Mouse (Mus musculus) ovary, adult 18-20 months (tissue): ENCODE results near the gene Zfp536.

Source experiments
- DNase-seq: peaks from one replicate; pipeline ENCODE4 v3.0.0; 2022; ENCODE audit warnings: low spot score, mixed read lengths

Gene Zfp536

DNA sequence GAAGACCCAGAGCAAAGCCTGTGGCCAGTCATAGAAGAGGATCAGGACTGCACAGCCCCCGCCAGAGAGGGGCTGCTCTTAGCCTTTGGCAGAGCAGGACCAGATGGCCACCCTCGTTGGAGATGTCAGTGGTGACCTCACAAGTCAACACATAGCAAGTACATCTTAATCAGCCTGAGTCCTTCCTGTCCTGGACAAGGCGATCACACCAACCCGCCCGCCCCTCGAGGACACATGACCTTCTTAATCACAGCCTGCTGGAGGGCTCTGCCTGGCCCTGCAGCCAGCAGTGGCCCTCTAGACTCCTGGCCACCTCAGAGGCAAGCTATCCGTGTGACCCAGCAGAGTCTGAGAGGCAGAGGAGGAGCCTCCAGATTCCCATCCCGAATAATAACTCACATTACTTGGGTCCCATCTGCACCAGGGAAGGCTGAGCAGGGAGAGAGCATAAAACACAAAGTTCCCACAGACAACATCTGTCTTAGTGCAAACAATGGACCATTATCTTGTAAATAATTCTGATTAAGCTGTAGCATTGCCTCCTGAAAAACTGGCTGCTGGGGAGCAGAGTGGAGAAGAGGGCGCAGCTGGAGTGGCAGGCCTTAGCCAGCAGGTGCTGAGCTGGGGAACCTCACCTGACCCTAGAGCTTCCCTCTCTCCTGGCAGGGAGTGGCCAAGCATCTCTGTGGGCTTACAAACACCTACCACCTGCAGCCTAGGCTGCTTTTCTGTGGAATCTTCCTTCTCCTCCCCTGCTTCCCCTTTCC lies 306.8 kb downstream of the Zfp536 start:
- DNase-seq = no peak

DNA sequence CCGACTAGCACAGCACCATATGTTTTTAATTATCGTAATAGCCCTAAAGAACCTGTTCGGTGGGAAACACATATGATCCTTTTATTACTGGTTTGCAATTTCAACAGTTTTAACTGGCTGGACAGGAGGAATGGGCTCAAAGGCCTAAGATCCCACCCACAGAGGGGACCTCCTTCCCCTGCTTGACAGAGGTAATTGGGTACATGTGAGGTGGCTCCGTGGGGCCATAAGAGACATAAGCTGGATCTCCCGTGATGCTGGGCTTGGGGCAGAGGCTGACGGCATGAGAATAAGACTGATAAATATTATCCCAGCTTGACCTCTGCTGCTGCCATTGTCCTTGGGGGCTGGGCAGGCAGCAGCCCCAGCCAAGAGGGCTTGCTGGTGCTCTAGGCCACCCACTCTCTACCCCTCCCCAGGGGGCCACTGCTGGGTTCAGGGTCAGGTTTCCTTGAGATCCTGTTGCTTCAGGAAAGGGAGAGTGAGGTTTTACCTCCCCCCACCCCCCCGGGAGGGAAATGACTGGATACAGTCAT lies 309.2 kb downstream of the Zfp536 start:
- DNase-seq = no peak

DNA sequence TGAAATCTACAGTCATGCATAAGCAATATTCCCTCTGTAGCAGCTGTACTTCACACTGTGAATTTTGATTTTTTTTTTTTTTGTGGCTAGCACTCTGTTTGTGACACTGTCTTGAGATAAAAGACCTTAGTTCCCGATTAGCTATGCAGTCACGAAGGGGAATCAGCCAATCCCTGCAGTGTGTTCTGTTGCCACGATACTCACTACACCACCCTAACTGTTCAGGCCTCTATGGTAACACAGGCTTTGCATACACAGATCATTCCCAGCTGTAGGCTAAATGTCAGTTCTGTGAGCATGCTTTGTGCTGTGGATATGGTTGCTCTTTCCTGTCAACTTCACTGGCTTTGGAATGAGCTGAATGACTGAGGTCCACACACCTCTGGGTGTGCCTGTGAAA lies 325.9 kb downstream of the Zfp536 start:
- no peak for DNase-seq

DNA sequence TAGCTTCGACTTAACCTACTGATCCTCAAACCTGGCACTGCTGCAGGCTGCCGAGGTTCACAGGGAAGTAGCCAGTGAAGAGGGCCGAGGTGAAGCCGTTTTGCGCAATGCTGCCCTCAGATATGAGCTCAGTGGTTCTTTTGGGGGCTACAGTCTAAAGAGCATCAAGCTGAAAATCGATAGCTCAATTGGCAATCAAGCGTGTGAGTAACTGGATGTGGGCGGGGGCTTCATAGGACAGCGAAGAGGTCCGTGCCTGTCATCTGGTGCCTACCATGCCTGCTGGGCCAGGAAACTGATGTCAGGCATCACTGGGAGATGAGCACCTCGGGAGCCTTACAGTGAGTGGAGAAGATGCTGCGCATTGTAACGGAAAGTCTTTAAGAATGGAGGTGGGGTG lies 333.5 kb downstream of the Zfp536 start:
- DNase-seq = no peak

DNA sequence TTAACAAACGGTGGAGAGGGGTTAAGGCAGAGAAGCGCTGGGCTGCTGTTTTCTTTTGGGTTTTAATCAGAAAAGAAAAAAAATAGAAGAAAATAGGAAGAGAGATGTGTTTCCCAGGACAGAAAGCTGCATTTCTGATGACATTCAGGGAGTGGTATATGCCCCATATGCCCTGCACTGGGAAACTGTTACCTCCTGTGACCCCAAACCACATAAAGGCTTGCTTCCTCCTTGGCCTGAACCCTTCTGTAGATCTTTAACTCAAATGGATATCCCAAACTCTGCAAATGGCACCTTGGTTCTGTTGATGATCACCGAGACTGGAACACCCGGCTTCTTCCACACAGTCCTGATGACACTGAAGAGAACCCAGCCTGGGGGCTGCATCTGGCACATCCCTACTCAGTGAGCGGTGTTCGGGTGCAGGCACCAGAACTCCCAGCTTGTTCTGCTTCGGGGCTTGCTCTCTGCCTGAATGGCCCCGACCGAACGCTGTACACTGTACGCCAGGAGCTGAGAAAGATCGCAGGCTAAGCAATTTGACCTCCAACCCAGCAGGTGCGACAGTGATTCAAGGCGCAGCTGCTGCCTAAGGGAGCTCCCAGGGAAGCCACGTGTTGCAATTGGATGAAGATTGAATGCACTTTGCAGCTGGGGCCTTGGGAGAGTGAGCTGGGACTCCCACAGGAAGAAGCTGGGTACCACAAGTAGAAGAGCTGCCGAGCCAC lies 334.2 kb downstream of the Zfp536 start:
- DNase-seq = no peak

DNA sequence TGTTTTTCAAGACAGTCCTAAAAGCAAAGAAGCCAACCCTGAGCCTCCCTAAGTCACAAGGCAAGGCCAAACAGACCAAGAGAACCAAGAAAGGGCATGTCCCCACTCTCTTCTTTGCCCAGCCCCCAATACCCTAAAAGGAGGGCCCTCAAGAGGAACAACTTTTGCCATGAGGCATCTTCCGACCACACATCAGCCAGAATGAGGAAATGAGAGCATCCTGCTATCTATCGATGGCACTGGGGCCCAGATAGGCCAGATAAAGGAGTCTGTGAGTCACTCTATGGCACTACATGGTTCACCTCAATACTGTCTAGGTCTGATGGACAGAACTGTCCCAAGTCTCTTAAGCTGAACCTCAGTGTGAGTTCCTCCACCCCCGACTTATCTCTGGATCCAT lies 335.6 kb downstream of the Zfp536 start:
- DNase-seq = no peak

DNA sequence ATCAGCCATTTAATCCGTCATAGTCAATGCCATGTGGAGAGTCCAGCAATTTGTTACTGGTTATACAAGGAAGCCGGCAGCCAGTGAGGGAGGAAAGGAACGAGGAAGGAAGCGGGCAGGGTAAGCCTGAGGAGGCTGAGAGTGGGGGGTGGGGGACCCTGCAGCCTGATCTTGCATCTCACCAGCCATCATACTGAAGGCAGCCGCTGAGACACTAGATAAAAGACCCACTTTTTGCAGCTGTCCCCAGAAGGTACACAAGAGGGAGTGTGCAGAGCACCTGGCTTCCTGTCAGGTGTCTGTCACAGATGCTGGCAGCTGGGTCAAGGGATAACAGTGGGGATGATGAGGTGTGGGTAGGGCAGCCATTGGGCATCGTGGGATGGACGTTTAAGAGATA lies 340.3 kb downstream of the Zfp536 start:
- DNase-seq = no peak

DNA sequence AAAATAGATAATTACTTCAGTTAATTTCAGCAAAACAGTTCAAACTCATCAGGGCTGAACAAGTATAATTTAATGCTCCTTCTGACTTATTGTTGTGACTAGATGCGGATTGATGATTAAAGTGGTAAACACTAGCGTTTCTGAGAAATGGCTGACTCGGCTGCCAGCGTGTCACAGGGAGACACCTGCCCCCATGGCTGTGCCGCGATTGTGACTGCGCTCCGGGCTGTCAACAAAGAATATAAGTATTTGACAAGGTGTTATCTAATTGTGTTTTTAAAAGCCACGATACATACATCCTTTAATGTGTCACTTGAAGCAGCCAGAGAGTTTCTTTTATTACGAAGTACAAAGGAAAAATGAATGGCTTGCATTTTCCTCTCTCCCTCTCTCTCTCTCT lies 342.0 kb downstream of the Zfp536 start:
- DNase-seq = no peak

DNA sequence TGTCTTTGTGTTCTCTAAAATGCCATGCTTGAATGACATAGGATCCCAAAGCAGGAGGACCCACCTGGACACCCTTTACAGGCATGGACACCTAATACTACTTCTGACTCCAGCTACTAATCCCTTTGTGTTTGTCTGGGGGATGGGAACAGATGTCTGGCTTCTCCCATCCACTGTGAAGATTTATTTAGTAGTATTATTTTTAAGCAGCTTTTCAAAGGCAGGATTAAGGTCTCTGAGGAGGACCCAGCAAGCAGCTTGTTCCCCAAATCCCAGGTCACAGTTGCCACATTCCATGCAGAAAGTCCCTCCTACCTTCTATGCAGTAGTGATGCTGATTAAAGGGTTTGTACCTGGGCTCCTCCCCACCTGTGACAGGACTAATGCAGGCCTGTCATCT lies 347.4 kb downstream of the Zfp536 start:
- no peak for DNase-seq

DNA sequence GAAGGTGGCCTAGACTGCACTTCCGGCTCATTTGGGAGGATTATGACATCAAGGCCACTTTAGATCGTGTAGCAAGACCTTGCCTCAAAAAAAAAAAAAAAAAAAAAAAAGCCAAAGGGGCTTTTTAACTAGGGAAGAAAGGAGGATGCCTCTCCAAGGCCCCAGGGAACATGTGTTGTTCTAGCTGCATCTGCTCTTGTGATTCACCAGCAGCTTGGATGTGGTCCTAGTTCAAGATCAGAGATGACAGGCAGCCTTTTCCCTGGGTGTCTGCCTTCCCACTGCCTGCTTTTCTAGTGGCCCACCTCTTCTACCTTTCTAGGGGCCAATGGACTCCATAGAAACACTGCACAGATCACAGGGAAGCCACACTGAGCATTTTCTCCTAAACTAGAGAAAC lies 350.5 kb downstream of the Zfp536 start:
- no peak for DNase-seq
